Mouse (Mus musculus) T-cell, adult 66 days (primary cell): ENCODE results near the gene Tmc6. TPM values are rescaled to one million over a fixed set of nuclear protein-coding genes. Genes with fewer than 3 reads are reported as not detected.

Experiments used
- total RNA-seq, 2 experiments: library from RNA; stranded (reverse); gene quantifications; 3 replicates in 1 of 2; 4 replicates in 1 of 2; pipeline ENCODE4 v1.2.4; 2023

Tmc6 gene
- total RNA-seq = 100 to 1,000 TPM; 268 to 274 TPM

GRCm38 (mm10) chr11:117781993-117782704 lies at the start of gene Tmc6, which contains the start of gene Tmc8:
Gene Tmc6, minus strand, starts transcription at chr11:117782198.
Gene Tmc8, plus strand, starts transcription at chr11:117782076.

GRCm38 (mm10) chr11:117825333-117826101 lies 43.5 kb upstream of the Tmc6 start, which contains the start of the genes Afmid and Tk1:
Gene Afmid, plus strand, starts transcription at chr11:117825924.
Gene Tk1, minus strand, starts transcription at chr11:117826092.

GRCm38 (mm10) chr11:117809407-117810311 lies 27.7 kb upstream of the Tmc6 start, which contains the start of the genes Gm20708 and Syngr2:
Gene Gm20708, plus strand, starts transcription at chr11:117809668.
Gene Syngr2, plus strand, starts transcription at chr11:117809668.

GRCm38 (mm10) chr11:117797511-117798159 lies 15.6 kb upstream of the Tmc6 start, which contains the start of gene 6030468B19Rik:
Gene 6030468B19Rik, plus strand, starts transcription at chr11:117797660.

Other genes starting within 250 kb of the Tmc6 start
- gene Tnrc6c, start 127.9 kb downstream of the Tmc6 start, total RNA-seq = 100 to 1,000 TPM; 106 to 110 TPM
- 100 to 1,000 TPM in 1 of 2 experiments, 10 to 100 TPM in 1; 100.0 to 117 TPM for gene Tmc8, start 122 bp downstream of the Tmc6 start, total RNA-seq
- not detected for gene 6030468B19Rik, start 15.5 kb upstream of the Tmc6 start, total RNA-seq
- gene Gm20708, start 27.5 kb upstream of the Tmc6 start, total RNA-seq = 10 to 100 TPM in 1 of 2 experiments, under 1 TPM in 1; 0.98 to 10.1 TPM
- gene Syngr2, start 27.5 kb upstream of the Tmc6 start, total RNA-seq = 10 to 100 TPM; 48.9 to 50.1 TPM
- 10 to 100 TPM; 15.5 to 23.1 TPM for gene Afmid, start 43.7 kb upstream of the Tmc6 start, total RNA-seq
- 10 to 100 TPM in 1 of 2 experiments, 1 to 10 TPM in 1; 3.6 to 10.5 TPM for gene Tk1, start 43.9 kb upstream of the Tmc6 start, total RNA-seq
- 10 to 100 TPM in 1 of 2 experiments, 1 to 10 TPM in 1; 1.2 to 11.3 TPM for gene Birc5, start 67.1 kb upstream of the Tmc6 start, total RNA-seq
- gene Tmem235, start 78.6 kb upstream of the Tmc6 start, total RNA-seq = not detected
- 10 to 100 TPM; 10.8 TPM for gene Tha1, start 91.3 kb upstream of the Tmc6 start, total RNA-seq
- gene Socs3, start 187.8 kb upstream of the Tmc6 start, total RNA-seq = 10 to 100 TPM; 65.4 to 69.4 TPM
- 10 to 100 TPM; 56.0 to 58.6 TPM for gene Pgs1, start 204.1 kb upstream of the Tmc6 start, total RNA-seq